Mouse (Mus musculus) E14TG2a.4 (cell line): ENCODE measurements around the gene Frmd5.

Source experiments
- CTCF ChIP-seq: conservative IDR thresholded peaks from 2 replicates; pipeline ENCODE4 v1.5.1; 2014; ENCODE audit warnings: low read length
- NANOG ChIP-seq: IDR thresholded peaks from 2 replicates; pipeline ENCODE4 v1.6.1; 2014; ENCODE audit warnings: borderline replicate concordance, low read length, mixed read lengths
- POU5F1 ChIP-seq: IDR thresholded peaks from 2 replicates; pipeline ENCODE4 v1.6.1; 2014; ENCODE audit warnings: low read length, borderline replicate concordance

DNA sequence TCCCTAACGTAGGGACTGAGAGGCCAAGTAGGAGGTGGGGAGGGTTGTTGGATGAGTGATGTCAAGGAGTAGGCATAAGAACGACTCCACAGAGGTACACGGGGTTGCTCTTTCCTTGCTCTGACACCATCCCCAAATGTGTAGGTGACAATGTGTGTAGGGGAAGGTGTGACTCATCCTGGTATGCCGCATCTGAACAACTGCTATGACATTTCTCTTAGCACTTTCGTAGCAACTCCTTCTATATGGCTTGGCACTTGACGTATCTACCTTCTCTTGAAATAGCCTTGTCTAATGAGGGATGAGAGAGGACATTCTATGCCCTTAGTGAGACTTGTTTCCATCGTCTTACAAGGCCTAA lies 191.7 kb downstream of the Frmd5 start:
- no peak for TF ChIP-seq CTCF
- TF ChIP-seq POU5F1: no peak
- TF ChIP-seq NANOG: no peak
